Mouse (Mus musculus): ENCODE data around the gene Cpeb3. TPM values are rescaled to one million over a fixed set of nuclear protein-coding genes. Genes with fewer than 3 reads are reported as not detected.

Gene Cpeb3
- polyA plus RNA-seq, 1 experiment from 2014 or later: 1.9 TPM

GRCm38 (mm10) chr19:37016890-37017289 is 191.5 kb downstream of the Cpeb3 start:
- 95% methylated on average over 6 of the region's 6 CpGs for WGBS
- DNase-seq (ENCODE audit: low spot score) (no peak), ATAC-seq (ENCODE audit: low read depth) (no peak)
- Histone ChIP-seq H3K4me1 (ENCODE audit: control insufficient read depth, insufficient read depth, low read length) (no peaks in the 10 kb centered on the region), H3K9me3 (ENCODE audit: control insufficient read depth, low read length) (peaks cover 12% of the 10 kb centered on the region), H3K27me3 (replicated peaks; ENCODE audit: control insufficient read depth, insufficient read depth, low read length) (no peaks in the 10 kb centered on the region), H3K27ac (replicated peaks; ENCODE audit: low read depth, low read length) (no peak overlapping the region), H3K4me2 (ENCODE audit: low read depth, low read length) (no peak overlapping the region), H3K9ac (ENCODE audit: low read depth, low read length) (no peak overlapping the region), H3K4me3 (ENCODE audit: low read depth, low read length) (no peak overlapping the region), H3K36me3 (ENCODE audit: control insufficient read depth, insufficient read depth, low read length) (peaks cover 26% of the 10 kb centered on the region)

GRCm38 (mm10) chr19:37014173-37014939 is 194.0 kb downstream of the Cpeb3 start:
- Histone ChIP-seq H3K4me1 (ENCODE audit: control insufficient read depth, insufficient read depth, low read length) (no peaks in the 10 kb centered on the region), H3K4me3 (ENCODE audit: low read depth, low read length) (no peak overlapping the region), H3K9me3 (ENCODE audit: control insufficient read depth, low read length) (peaks cover 12% of the 10 kb centered on the region), H3K4me2 (ENCODE audit: low read depth, low read length) (no peak overlapping the region), H3K27me3 (replicated peaks; ENCODE audit: control insufficient read depth, insufficient read depth, low read length) (no peaks in the 10 kb centered on the region), H3K9ac (ENCODE audit: low read depth, low read length) (no peak overlapping the region), H3K27ac (replicated peaks; ENCODE audit: low read depth, low read length) (no peak overlapping the region), H3K36me3 (ENCODE audit: control insufficient read depth, insufficient read depth, low read length) (peaks cover 51% of the 10 kb centered on the region)
- WGBS: 81% methylated on average over 8 of the region's 8 CpGs
- no peak for ATAC-seq (ENCODE audit: low read depth)
- DNase-seq (ENCODE audit: low spot score): no peak

GRCm38 (mm10) chr19:37013461-37013860 is 194.9 kb downstream of the Cpeb3 start:
- Histone ChIP-seq H3K27ac (replicated peaks; ENCODE audit: low read depth, low read length) (no peak overlapping the region), H3K4me1 (ENCODE audit: control insufficient read depth, insufficient read depth, low read length) (no peaks in the 10 kb centered on the region), H3K4me3 (ENCODE audit: low read depth, low read length) (no peak overlapping the region), H3K27me3 (replicated peaks; ENCODE audit: control insufficient read depth, insufficient read depth, low read length) (no peaks in the 10 kb centered on the region), H3K4me2 (ENCODE audit: low read depth, low read length) (no peak overlapping the region), H3K36me3 (ENCODE audit: control insufficient read depth, insufficient read depth, low read length) (peaks cover 60% of the 10 kb centered on the region), H3K9me3 (ENCODE audit: control insufficient read depth, low read length) (peaks cover 12% of the 10 kb centered on the region), H3K9ac (ENCODE audit: low read depth, low read length) (no peak overlapping the region)
- ATAC-seq (ENCODE audit: low read depth) (no peak), DNase-seq (ENCODE audit: low spot score) (no peak)
- 95% methylated on average over 6 of the region's 6 CpGs for WGBS

- no peak overlapping the region for H3K27ac ChIP-seq (replicated peaks; ENCODE audit: low read depth, low read length)
- peaks cover 88% of the 10 kb centered on the region for H3K36me3 ChIP-seq (ENCODE audit: control insufficient read depth, insufficient read depth, low read length)
- H3K4me1 ChIP-seq (ENCODE audit: control insufficient read depth, insufficient read depth, low read length): no peaks in the 10 kb centered on the region
- DNase-seq (ENCODE audit: low spot score): no peak
- 90% methylated on average over 3 of the region's 3 CpGs for WGBS
- no peak overlapping the region for H3K4me2 ChIP-seq (ENCODE audit: low read depth, low read length)
- H3K9ac ChIP-seq (ENCODE audit: low read depth, low read length): no peak overlapping the region
- no peaks in the 10 kb centered on the region for H3K27me3 ChIP-seq (replicated peaks; ENCODE audit: control insufficient read depth, insufficient read depth, low read length)
- H3K4me3 ChIP-seq (ENCODE audit: low read depth, low read length): no peak overlapping the region
- no peaks in the 10 kb centered on the region for H3K9me3 ChIP-seq (ENCODE audit: control insufficient read depth, low read length)
- ATAC-seq (ENCODE audit: low read depth): no peak
Measured at GRCm38 (mm10) chr19:37009878-37010281, 198.5 kb downstream of the Cpeb3 start.

- WGBS: 91% methylated on average over 5 of the region's 5 CpGs
- no peak overlapping the region for H3K4me3 ChIP-seq (ENCODE audit: low read depth, low read length)
- no peaks in the 10 kb centered on the region for H3K9me3 ChIP-seq (ENCODE audit: control insufficient read depth, low read length)
- no peak overlapping the region for H3K27ac ChIP-seq (replicated peaks; ENCODE audit: low read depth, low read length)
- DNase-seq (ENCODE audit: low spot score) (no peak), ATAC-seq (ENCODE audit: low read depth) (no peak)
- H3K9ac ChIP-seq (ENCODE audit: low read depth, low read length): no peak overlapping the region
- no peaks in the 10 kb centered on the region for H3K4me1 ChIP-seq (ENCODE audit: control insufficient read depth, insufficient read depth, low read length)
- H3K27me3 ChIP-seq (replicated peaks; ENCODE audit: control insufficient read depth, insufficient read depth, low read length): no peaks in the 10 kb centered on the region
- no peak overlapping the region for H3K4me2 ChIP-seq (ENCODE audit: low read depth, low read length)
- H3K36me3 ChIP-seq (ENCODE audit: control insufficient read depth, insufficient read depth, low read length): peaks cover 87% of the 10 kb centered on the region
Measured at GRCm38 (mm10) chr19:37004557-37004956, 203.8 kb downstream of the Cpeb3 start.

Other genes with a start within 250 kb of the Cpeb3 start
- 96.0 and 102 TPM in 2 replicates for gene March5, start 1.1 kb downstream of the Cpeb3 start, polyA plus RNA-seq (2014; fragmentation: Nextera tagmentation; extraction: Ambion mirVana)
- 50.3 and 51.1 TPM in 2 replicates for gene Ide, start 129.3 kb upstream of the Cpeb3 start, polyA plus RNA-seq (2014; fragmentation: Nextera tagmentation; extraction: Ambion mirVana)
- 43.2 and 50.2 TPM in 2 replicates for gene Kif11, start 167.8 kb upstream of the Cpeb3 start, polyA plus RNA-seq (2014; fragmentation: Nextera tagmentation; extraction: Ambion mirVana)
- gene Hhex, start 226.2 kb upstream of the Cpeb3 start, polyA plus RNA-seq (2014; fragmentation: Nextera tagmentation; extraction: Ambion mirVana): 6.2 and 6.7 TPM in 2 replicates